Mouse (Mus musculus): ENCODE measurements around the gene Shroom2. TPM values are rescaled to one million over a fixed set of nuclear protein-coding genes. Genes with fewer than 3 reads are reported as not detected.
A peak's percentile ranks its signal among the peaks of the same experiment; 100 is the strongest.

Shroom2 gene
- polyA plus RNA-seq (2012; rRNA removed) = 44.2 and 86.1 TPM in 2 replicates

- DNase-seq (ENCODE audit: low read depth) = peak; percentile 11
- TF ChIP-seq POLR2A (IDR thresholded peaks at IDR 0.05; ENCODE audit: borderline replicate concordance, extremely low read depth, insufficient read depth, insufficient read length, poor library complexity, severe bottlenecking) (no peak), CTCF (IDR thresholded peaks at IDR 0.05; ENCODE audit: borderline replicate concordance, extremely low read depth, insufficient read depth, insufficient read length) (no peak)
Measured at GRCm38 (mm10) chrX:152768891-152769599, at the start of gene Shroom2. TSS of gene Shroom2 (minus strand) at chrX:152769465.

DNA sequence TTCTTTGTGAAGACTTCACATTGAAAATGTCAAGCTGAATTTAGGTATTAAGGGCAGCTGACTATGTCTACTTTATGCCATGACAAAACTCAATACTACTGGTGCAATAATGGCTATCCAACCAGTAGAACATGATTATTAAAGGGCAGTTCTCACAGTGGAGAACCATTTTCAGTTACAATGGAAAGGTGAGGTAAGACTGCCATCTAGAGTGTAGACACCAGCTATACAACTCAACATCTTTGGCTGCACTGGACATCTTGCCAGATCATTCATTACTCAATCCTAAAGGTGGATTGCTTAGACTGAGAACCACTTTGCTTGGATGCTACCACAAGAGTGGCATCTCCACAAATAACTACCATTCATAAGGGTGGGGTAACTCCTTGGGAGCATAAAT, 49.7 kb upstream of the Shroom2 start:
- TF ChIP-seq CTCF (IDR thresholded peaks at IDR 0.05; ENCODE audit: borderline replicate concordance, extremely low read depth, insufficient read depth, insufficient read length) = peak; percentile 32; the same call in 1 of the 2 replicates
- TF ChIP-seq POLR2A (IDR thresholded peaks at IDR 0.05; ENCODE audit: borderline replicate concordance, extremely low read depth, insufficient read depth, insufficient read length, poor library complexity, severe bottlenecking) = no peak
- peak; percentile 25 for DNase-seq (ENCODE audit: low read depth)

DNA sequence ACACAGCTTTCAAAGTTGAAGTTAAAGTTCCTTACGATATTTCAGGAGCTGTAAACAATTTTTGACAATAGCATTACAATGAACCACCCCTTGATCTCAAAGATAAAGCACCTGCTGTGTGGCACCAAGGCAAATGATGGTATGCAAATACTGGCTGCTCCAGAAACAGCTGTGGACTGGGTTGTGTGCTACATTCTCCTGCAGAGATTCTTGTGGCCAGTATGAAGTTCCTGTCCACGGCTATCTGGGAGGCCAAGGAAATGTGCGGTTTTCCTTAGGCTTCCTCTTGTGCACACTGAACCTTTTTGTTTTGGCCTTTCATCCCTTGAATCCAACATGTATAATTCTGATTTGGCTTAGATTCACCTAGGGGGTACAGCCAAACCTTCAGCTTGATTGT, 44.1 kb upstream of the Shroom2 start:
- DNase-seq (ENCODE audit: low read depth) = no peak
- TF ChIP-seq POLR2A (IDR thresholded peaks at IDR 0.05; ENCODE audit: borderline replicate concordance, extremely low read depth, insufficient read depth, insufficient read length, poor library complexity, severe bottlenecking) = no peak
- TF ChIP-seq CTCF (IDR thresholded peaks at IDR 0.05; ENCODE audit: borderline replicate concordance, extremely low read depth, insufficient read depth, insufficient read length) = no peak

DNA sequence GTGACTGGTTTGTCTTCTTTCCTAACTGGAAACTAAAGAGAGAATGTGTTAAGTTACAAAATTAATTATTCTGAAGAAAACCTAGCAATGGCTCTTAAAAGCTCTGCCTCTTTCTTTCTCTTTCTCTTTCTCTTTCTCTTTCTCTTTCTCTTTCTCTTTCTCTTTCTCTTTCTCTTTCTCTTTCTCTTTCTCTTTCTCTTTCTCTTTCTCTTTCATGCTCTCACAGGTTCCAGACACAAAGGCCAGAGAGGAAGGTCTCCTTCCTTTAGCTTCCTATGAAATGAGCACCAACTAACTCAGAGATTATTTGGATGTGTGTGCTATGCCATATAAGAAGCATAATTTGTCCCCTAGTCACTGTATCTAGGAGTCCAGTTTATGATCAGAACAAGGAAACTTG, 36.1 kb upstream of the Shroom2 start:
- TF ChIP-seq CTCF (IDR thresholded peaks at IDR 0.05; ENCODE audit: borderline replicate concordance, extremely low read depth, insufficient read depth, insufficient read length) (no peak), POLR2A (IDR thresholded peaks at IDR 0.05; ENCODE audit: borderline replicate concordance, extremely low read depth, insufficient read depth, insufficient read length, poor library complexity, severe bottlenecking) (no peak)
- no peak for DNase-seq (ENCODE audit: low read depth)

DNA sequence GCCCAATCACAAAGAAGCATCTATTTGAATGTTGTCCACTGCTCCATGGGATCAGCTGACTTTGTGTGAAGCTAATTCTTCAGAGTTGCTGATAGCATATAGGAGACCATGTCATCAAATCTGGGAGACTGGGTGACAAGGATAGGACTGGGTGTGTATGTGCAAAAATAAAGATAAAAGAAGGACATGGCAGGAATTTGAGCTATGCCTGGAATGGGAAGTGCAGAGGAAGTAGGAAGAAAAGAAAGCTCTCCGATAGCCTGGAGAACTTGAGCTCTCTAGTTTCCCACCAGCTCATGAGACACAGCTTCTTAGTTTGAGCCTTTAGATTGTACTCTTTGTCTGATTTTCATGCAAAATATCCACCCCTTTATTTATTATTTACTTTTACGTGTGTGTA, 19.3 kb upstream of the Shroom2 start:
- DNase-seq (ENCODE audit: low read depth) = no peak
- no peak for TF ChIP-seq POLR2A (IDR thresholded peaks at IDR 0.05; ENCODE audit: borderline replicate concordance, extremely low read depth, insufficient read depth, insufficient read length, poor library complexity, severe bottlenecking)
- TF ChIP-seq CTCF (IDR thresholded peaks at IDR 0.05; ENCODE audit: borderline replicate concordance, extremely low read depth, insufficient read depth, insufficient read length) = no peak

GRCm38 (mm10) chrX:152788129-152788528, 18.9 kb upstream of the Shroom2 start:
- no peak for TF ChIP-seq POLR2A (IDR thresholded peaks at IDR 0.05; ENCODE audit: borderline replicate concordance, extremely low read depth, insufficient read depth, insufficient read length, poor library complexity, severe bottlenecking)
- no peak for TF ChIP-seq CTCF (IDR thresholded peaks at IDR 0.05; ENCODE audit: borderline replicate concordance, extremely low read depth, insufficient read depth, insufficient read length)
- DNase-seq (ENCODE audit: low read depth) = no peak

DNA sequence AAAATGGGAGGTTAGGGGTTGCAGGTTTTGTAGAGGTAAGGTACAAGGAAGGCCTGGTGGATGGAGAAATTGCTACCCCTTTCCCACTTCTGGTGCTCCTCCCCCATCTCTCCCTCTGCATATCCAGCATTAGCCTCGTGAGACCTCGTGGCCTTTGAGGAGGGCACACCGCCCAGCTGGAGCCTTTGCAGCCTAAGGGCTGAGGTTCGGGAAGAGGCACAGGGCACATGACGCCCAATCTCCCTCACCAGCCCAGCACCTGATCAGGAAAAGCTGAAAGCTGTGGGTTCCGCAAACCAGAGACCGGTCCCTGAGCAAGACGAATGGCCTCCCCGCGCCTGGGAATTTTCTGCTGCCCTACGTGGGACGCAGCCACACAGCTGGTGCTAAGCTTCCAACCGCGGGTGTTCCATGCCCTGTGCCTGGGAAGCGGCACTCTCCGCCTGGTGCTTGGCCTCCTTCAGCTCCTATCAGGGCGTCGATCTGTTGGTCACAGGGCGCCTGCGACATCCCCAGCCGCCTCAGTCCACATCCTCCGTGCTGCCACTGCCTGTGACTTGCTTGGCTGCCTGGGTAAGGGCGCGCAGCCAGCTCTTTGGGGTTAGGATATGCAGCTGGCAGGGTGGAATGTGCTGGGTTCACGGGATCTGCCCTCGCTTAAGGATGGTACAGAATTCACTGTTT, 12.6 kb upstream of the Shroom2 start, which contains the start of gene Gpr143:
Gene Gpr143 (plus strand): TSS at position 202 of the 684 bp plus-strand sequence.
- no peak for TF ChIP-seq CTCF (IDR thresholded peaks at IDR 0.05; ENCODE audit: borderline replicate concordance, extremely low read depth, insufficient read depth, insufficient read length)
- TF ChIP-seq POLR2A (IDR thresholded peaks at IDR 0.05; ENCODE audit: borderline replicate concordance, extremely low read depth, insufficient read depth, insufficient read length, poor library complexity, severe bottlenecking) = no peak
- peak; percentile 26 for DNase-seq (ENCODE audit: low read depth)

GRCm38 (mm10) chrX:152769600-152770157, 414 bp upstream of the Shroom2 start:
- peak; percentile 83 for DNase-seq (ENCODE audit: low read depth)
- TF ChIP-seq POLR2A (IDR thresholded peaks at IDR 0.05; ENCODE audit: borderline replicate concordance, extremely low read depth, insufficient read depth, insufficient read length, poor library complexity, severe bottlenecking) (no peak), CTCF (IDR thresholded peaks at IDR 0.05; ENCODE audit: borderline replicate concordance, extremely low read depth, insufficient read depth, insufficient read length) (no peak)

DNA sequence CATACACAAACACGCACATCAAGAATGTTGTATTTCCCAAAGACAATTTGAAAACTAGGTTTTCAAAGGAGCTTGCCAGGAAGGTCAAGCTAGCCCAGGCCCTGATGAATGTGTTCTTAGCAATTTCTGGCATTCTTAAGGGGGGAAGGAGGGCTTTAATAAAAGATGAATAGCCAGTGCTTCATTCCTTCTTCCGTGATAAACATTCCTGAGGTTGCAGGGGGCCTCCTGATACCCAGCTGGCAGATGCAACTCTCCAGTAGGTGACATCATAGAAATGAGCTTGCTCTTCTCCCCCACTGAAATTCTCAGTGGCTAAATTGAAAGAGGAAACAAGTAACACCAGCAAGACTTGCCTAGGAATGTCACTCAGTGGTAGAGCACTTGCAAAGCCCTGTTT, 5.1 kb downstream of the Shroom2 start:
- TF ChIP-seq POLR2A (IDR thresholded peaks at IDR 0.05; ENCODE audit: borderline replicate concordance, extremely low read depth, insufficient read depth, insufficient read length, poor library complexity, severe bottlenecking) (no peak), CTCF (IDR thresholded peaks at IDR 0.05; ENCODE audit: borderline replicate concordance, extremely low read depth, insufficient read depth, insufficient read length) (no peak)
- DNase-seq (ENCODE audit: low read depth) = no peak

GRCm38 (mm10) chrX:152762855-152763254, 6.4 kb downstream of the Shroom2 start:
- TF ChIP-seq POLR2A (IDR thresholded peaks at IDR 0.05; ENCODE audit: borderline replicate concordance, extremely low read depth, insufficient read depth, insufficient read length, poor library complexity, severe bottlenecking) = no peak
- TF ChIP-seq CTCF (IDR thresholded peaks at IDR 0.05; ENCODE audit: borderline replicate concordance, extremely low read depth, insufficient read depth, insufficient read length) = no peak
- DNase-seq (ENCODE audit: low read depth) = no peak

DNA sequence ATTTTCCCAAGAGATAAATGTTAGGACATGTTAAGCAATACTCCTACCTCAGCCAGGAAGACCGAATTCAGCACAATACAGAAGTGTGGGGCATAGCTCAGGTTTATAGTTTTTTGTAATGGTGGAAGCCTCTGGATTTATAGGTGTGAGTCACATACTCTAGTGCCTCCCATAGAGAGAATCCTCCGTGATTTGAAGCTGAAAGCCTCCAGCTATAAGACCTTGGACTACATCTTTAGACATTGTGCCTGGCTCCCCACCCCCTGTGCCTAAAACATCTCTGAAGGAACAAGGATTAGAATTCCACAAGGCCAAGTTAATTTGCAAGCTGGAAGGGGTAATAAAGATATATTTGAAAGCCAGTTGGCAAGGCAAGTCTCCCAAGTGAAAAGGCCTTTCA, 6.8 kb downstream of the Shroom2 start:
- DNase-seq (ENCODE audit: low read depth) = no peak
- TF ChIP-seq POLR2A (IDR thresholded peaks at IDR 0.05; ENCODE audit: borderline replicate concordance, extremely low read depth, insufficient read depth, insufficient read length, poor library complexity, severe bottlenecking) (no peak), CTCF (IDR thresholded peaks at IDR 0.05; ENCODE audit: borderline replicate concordance, extremely low read depth, insufficient read depth, insufficient read length) (no peak)

Measured in brain, embryonic 14.5 days (tissue).